Mouse (Mus musculus) bone marrow macrophage, adult 2 months (primary cell): Measurements from ENCODE around the gene Gdap1l1.

ENCODE experiments used
- CTCF ChIP-seq: IDR thresholded peaks from 2 replicates; pipeline ENCODE4 v1.5.1; 2012; ENCODE audit warnings: low read depth, mild to moderate bottlenecking, low read length, moderate library complexity
- POLR2A ChIP-seq: IDR thresholded peaks from 2 replicates; pipeline ENCODE4 v1.6.1; 2012; ENCODE audit warnings: mild to moderate bottlenecking, low read depth, low read length, borderline replicate concordance

GRCm38 (mm10) chr2:163453378-163453777 lies 15.1 kb downstream of the Gdap1l1 start:
- TF ChIP-seq CTCF (no peak), POLR2A (no peak)
